8 mouse cellular contexts compared by ENCODE assay signal in genomic region chr12:70347202-70347841, GRCm38 (mm10). TPM values are rescaled to one million over a fixed set of nuclear protein-coding genes. Genes with fewer than 3 reads are reported as not detected.
DNase-seq lines count a peak whose midpoint lies in the region; ATAC-seq and TF ChIP-seq lines count a peak whose summit lies in the region.

Trim9 (minus strand) TSS chr12:70347614.

- no peaks in the 10 kb centered on the region for H3K9me3 ChIP-seq in lung, embryonic 14.5 days (ENCODE audit: low read depth, low read length)

- H3K4me3 ChIP-seq in lung, embryonic 14.5 days (ENCODE audit: low read depth, low read length) = peak within 1 kb of the TSS; percentile 56

- ATAC-seq in hematopoietic stem cell, adult 5-6 weeks (replicated peaks in 1 of 2; ENCODE audit: insufficient read depth in 1 of 2, low FRiP score in 2 of 2, low TSS enrichment in 1 of 2, low read depth in 1 of 2, poor library complexity in 2 of 2, severe bottlenecking in 2 of 2) = peak; percentile 92 to 98
- ATAC-seq in lung, embryonic 14.5 days (ENCODE audit: insufficient read depth) = peak; percentile 100

- H3K4me1 ChIP-seq in lung, embryonic 14.5 days (ENCODE audit: insufficient read depth) = peaks cover 9% of the 10 kb centered on the region; the same call in 1 of the 2 replicates

- H3K9ac ChIP-seq in lung, embryonic 14.5 days = peak within 1 kb of the TSS; percentile 40

- peak within 1 kb of the TSS; percentile 72 for H3K27ac ChIP-seq in lung, embryonic 14.5 days (ENCODE audit: low read depth)

- DNase-seq in MN1 (ENCODE audit: low spot score) = peak; percentile 90
- peak; percentile 98 for DNase-seq in cerebellum, adult 8-10 months
- DNase-seq in forelimb bud, embryonic 11.5 days (ENCODE audit: low read depth, low spot score) = peak; percentile 97
- peak; percentile 98 for DNase-seq in layer of hippocampus, adult 8-10 months (ENCODE audit: low spot score in 2 of 2)
- peak; percentile 98 for DNase-seq in lung, embryonic 14.5 days
- DNase-seq in ovary, postnatal 10 days (ENCODE audit: low spot score) = peak; percentile 88
- peak; percentile 80 for DNase-seq in thymus, postnatal 0 days (ENCODE audit: low spot score)

- peak within 1 kb of the TSS; percentile 94 for H3K4me2 ChIP-seq in lung, embryonic 14.5 days

- TF ChIP-seq CTCF in lung, embryonic 14.5 days (IDR thresholded peaks at IDR 0.05; ENCODE audit: low read depth) = peak; percentile 6; the same call in 1 of the 2 replicates

- no peaks in the 10 kb centered on the region for H3K36me3 ChIP-seq in lung, embryonic 14.5 days (ENCODE audit: insufficient read depth)

- H3K27me3 ChIP-seq in lung, embryonic 14.5 days (ENCODE audit: insufficient read depth, low read length) = peaks cover 29% of the 10 kb centered on the region

- WGBS in lung, embryonic 14.5 days = under 1% methylated on average over 49 of the region's 50 CpGs

RNA-seq across cellular contexts. Expression of gene Trim9, which starts in this region (rescaled TPM):
- total RNA-seq in hematopoietic stem cell, adult 5-6 weeks (2017) = 0.50 TPM in 1 of 2 replicates, not detected in the other
- 100 to 1,000 TPM; 240 to 340 (median 277) TPM for total RNA-seq in layer of hippocampus, adult 8-10 months (2022)
- polyA plus RNA-seq in lung, embryonic 14.5 days (2014; fragmentation: Nextera tagmentation; extraction: Ambion mirVana) = 0.47 and 0.59 TPM in 2 replicates
- polyA plus RNA-seq in thymus, postnatal 0 days (2015; fragmentation: Nextera tagmentation; extraction: Ambion mirVana) = 0.25 and 0.36 TPM in 2 replicates

Comparison
In these comparisons a context has a peak if more than half of its experiments do, and no peak if none do; other contexts are left out.
1. Peak in every context shown above with its lines: DNase-seq, ATAC-seq, H3K4me3 ChIP-seq and H3K27ac ChIP-seq.
2. RNA of gene Trim9 (total RNA-seq): 240 to 340 TPM in layer of hippocampus, adult 8-10 months; 0.50 TPM in hematopoietic stem cell, adult 5-6 weeks; every median in the first group is over 100 times any median in the second.
3. Peak in ATAC-seq in hematopoietic stem cell, adult 5-6 weeks; RNA of the gene not detected or under 1 TPM.
4. Peak in DNase-seq, ATAC-seq, H3K4me3 ChIP-seq, H3K27ac ChIP-seq, H3K9ac ChIP-seq and H3K4me2 ChIP-seq in lung, embryonic 14.5 days; RNA of the gene not detected or under 1 TPM.
5. Peak in DNase-seq in thymus, postnatal 0 days; RNA of the gene not detected or under 1 TPM.